Mouse (Mus musculus): ENCODE results near the gene Ahnak2. TPM values are rescaled to one million over a fixed set of nuclear protein-coding genes. Genes with fewer than 3 reads are reported as not detected.

Gene Ahnak2
- polyA plus RNA-seq, 1 experiment from 2014 or later: 0.79 TPM

GRCm38 (mm10) chr12:112772306-112772705, 30.2 kb downstream of the Ahnak2 start:
- 85% methylated on average over 14 of the region's 14 CpGs for WGBS (ENCODE audit: insufficient replicate concordance)
- no peaks in the 10 kb centered on the region for H3K36me3 ChIP-seq (ENCODE audit: control insufficient read depth, insufficient read depth, low read length)

DNA sequence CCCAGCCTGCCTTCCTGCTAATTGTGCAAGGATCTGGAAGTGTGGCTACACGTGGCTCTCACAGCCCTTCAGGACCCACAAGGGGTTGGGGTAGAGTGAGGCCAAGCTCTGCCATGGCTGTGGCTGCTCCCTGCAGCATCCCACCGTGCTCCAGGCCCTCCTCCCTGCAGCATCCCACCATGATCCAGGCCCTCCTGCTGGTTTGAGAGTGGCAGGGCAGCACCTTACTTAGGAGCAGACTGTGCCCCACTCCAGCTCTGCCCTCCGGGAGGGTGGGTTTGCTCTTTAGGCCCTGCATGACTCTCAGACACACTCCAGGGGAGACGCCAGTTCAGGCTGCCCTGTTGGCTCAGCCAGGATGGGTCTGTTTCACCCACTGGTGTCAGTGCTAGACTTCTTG, 32.1 kb downstream of the Ahnak2 start:
- ATAC-seq (replicated peaks; ENCODE audit: insufficient number of reproducible peaks, low FRiP score, low TSS enrichment): no peak
- no peak overlapping the region for H3K27ac ChIP-seq (ENCODE audit: low read depth, low read length)
- no peaks in the 10 kb centered on the region; the same call in 1 of the 2 replicates for H3K27me3 ChIP-seq (ENCODE audit: control insufficient read depth, insufficient read depth, low read length)
- no peak overlapping the region for H3K4me3 ChIP-seq (ENCODE audit: low read depth, low read length)
- H3K9me3 ChIP-seq (replicated peaks; ENCODE audit: control insufficient read depth, low read length): no peaks in the 10 kb centered on the region
- H3K9ac ChIP-seq (ENCODE audit: low read depth, low read length): no peak overlapping the region
- H3K4me2 ChIP-seq: no peak overlapping the region
- 75% methylated on average over 4 of the region's 4 CpGs for WGBS (ENCODE audit: insufficient replicate concordance)
- 0 out of 2 replicates have a peak, but pooled peaks cover 9% of the 10 kb centered on the region for H3K4me1 ChIP-seq (ENCODE audit: control insufficient read depth, insufficient read depth, low read length)
- no peaks in the 10 kb centered on the region for H3K36me3 ChIP-seq (ENCODE audit: control insufficient read depth, insufficient read depth, low read length)

More at GRCm38 (mm10) chr12:112772306-112772705, 30.2 kb downstream of the Ahnak2 start:
- Histone ChIP-seq H3K9me3 (replicated peaks; ENCODE audit: control insufficient read depth, low read length) (no peaks in the 10 kb centered on the region), H3K9ac (ENCODE audit: low read depth, low read length) (no peak overlapping the region), H3K4me2 (no peak overlapping the region), H3K4me3 (ENCODE audit: low read depth, low read length) (no peak overlapping the region), H3K27ac (ENCODE audit: low read depth, low read length) (no peak overlapping the region), H3K27me3 (ENCODE audit: control insufficient read depth, insufficient read depth, low read length) (no peaks in the 10 kb centered on the region; the same call in 1 of the 2 replicates), H3K4me1 (ENCODE audit: control insufficient read depth, insufficient read depth, low read length) (0 out of 2 replicates have a peak, but pooled peaks cover 9% of the 10 kb centered on the region)
- no peak for ATAC-seq (replicated peaks; ENCODE audit: insufficient number of reproducible peaks, low FRiP score, low TSS enrichment)

- Histone ChIP-seq H3K4me1 (ENCODE audit: control insufficient read depth, insufficient read depth, low read length) (0 out of 2 replicates have a peak, but pooled peaks cover 9% of the 10 kb centered on the region), H3K36me3 (ENCODE audit: control insufficient read depth, insufficient read depth, low read length) (no peaks in the 10 kb centered on the region), H3K27me3 (ENCODE audit: control insufficient read depth, insufficient read depth, low read length) (no peaks in the 10 kb centered on the region; the same call in 1 of the 2 replicates), H3K27ac (ENCODE audit: low read depth, low read length) (no peak overlapping the region), H3K9ac (ENCODE audit: low read depth, low read length) (no peak overlapping the region), H3K4me2 (no peak overlapping the region), H3K4me3 (ENCODE audit: low read depth, low read length) (no peak overlapping the region), H3K9me3 (replicated peaks; ENCODE audit: control insufficient read depth, low read length) (no peaks in the 10 kb centered on the region)
- 65% methylated on average over 2 of the region's 2 CpGs for WGBS (ENCODE audit: insufficient replicate concordance)
- no peak for ATAC-seq (replicated peaks; ENCODE audit: insufficient number of reproducible peaks, low FRiP score, low TSS enrichment)
Measured at GRCm38 (mm10) chr12:112769751-112770150, 32.7 kb downstream of the Ahnak2 start.

- Histone ChIP-seq H3K9me3 (replicated peaks; ENCODE audit: control insufficient read depth, low read length) (no peaks in the 10 kb centered on the region), H3K4me2 (no peak overlapping the region; the same call in 1 of the 2 replicates), H3K4me3 (ENCODE audit: low read depth, low read length) (no peak overlapping the region), H3K27ac (ENCODE audit: low read depth, low read length) (peak overlapping the region; percentile 31; the same call in 1 of the 2 replicates), H3K36me3 (ENCODE audit: control insufficient read depth, insufficient read depth, low read length) (no peaks in the 10 kb centered on the region), H3K4me1 (ENCODE audit: control insufficient read depth, insufficient read depth, low read length) (0 out of 2 replicates have a peak, but pooled peaks cover 9% of the 10 kb centered on the region), H3K9ac (ENCODE audit: low read depth, low read length) (no peak overlapping the region), H3K27me3 (ENCODE audit: control insufficient read depth, insufficient read depth, low read length) (no peaks in the 10 kb centered on the region; the same call in 1 of the 2 replicates)
- no peak for ATAC-seq (replicated peaks; ENCODE audit: insufficient number of reproducible peaks, low FRiP score, low TSS enrichment)
- 80% methylated on average over 6 of the region's 6 CpGs for WGBS (ENCODE audit: insufficient replicate concordance)
Measured at GRCm38 (mm10) chr12:112769031-112769430, 33.4 kb downstream of the Ahnak2 start.

DNA sequence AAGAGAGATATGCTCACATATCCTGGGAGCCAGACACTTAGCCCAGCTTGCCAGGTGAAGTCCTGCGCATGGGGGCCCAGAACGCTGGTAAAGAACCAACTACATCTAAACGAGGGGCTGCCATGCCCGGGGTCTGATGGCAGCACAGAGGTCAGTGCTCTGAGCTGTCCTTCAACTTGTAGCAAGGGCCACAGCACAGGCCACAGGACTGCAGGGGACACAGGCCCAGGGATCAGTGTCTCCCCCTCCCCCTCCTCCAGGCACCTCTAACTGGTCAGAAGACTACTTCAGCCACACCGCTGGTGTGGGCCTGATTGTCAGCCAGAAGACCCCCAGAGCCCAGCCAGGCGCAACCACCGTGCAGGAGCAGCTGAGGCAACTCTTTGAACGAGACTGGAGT, 34.3 kb downstream of the Ahnak2 start:
- no peak overlapping the region for H3K4me2 ChIP-seq
- WGBS (ENCODE audit: insufficient replicate concordance): 75% methylated on average over 8 of the region's 8 CpGs
- H3K4me3 ChIP-seq (ENCODE audit: low read depth, low read length): no peak overlapping the region
- H3K36me3 ChIP-seq (ENCODE audit: control insufficient read depth, insufficient read depth, low read length): no peaks in the 10 kb centered on the region
- H3K27ac ChIP-seq (ENCODE audit: low read depth, low read length): no peak overlapping the region
- no peak for ATAC-seq (replicated peaks; ENCODE audit: insufficient number of reproducible peaks, low FRiP score, low TSS enrichment)
- no peaks in the 10 kb centered on the region; the same call in 1 of the 2 replicates for H3K27me3 ChIP-seq (ENCODE audit: control insufficient read depth, insufficient read depth, low read length)
- 0 out of 2 replicates have a peak, but pooled peaks cover 7% of the 10 kb centered on the region for H3K4me1 ChIP-seq (ENCODE audit: control insufficient read depth, insufficient read depth, low read length)
- no peak overlapping the region for H3K9ac ChIP-seq (ENCODE audit: low read depth, low read length)
- H3K9me3 ChIP-seq (replicated peaks; ENCODE audit: control insufficient read depth, low read length): no peaks in the 10 kb centered on the region

- ATAC-seq (replicated peaks; ENCODE audit: insufficient number of reproducible peaks, low FRiP score, low TSS enrichment): no peak
- no peaks in the 10 kb centered on the region for H3K36me3 ChIP-seq (ENCODE audit: control insufficient read depth, insufficient read depth, low read length)
- WGBS (ENCODE audit: insufficient replicate concordance): 88% methylated on average over 16 of the region's 16 CpGs
- no peak overlapping the region for H3K27ac ChIP-seq (ENCODE audit: low read depth, low read length)
- no peaks in the 10 kb centered on the region; the same call in 1 of the 2 replicates for H3K27me3 ChIP-seq (ENCODE audit: control insufficient read depth, insufficient read depth, low read length)
- no peak overlapping the region for H3K4me2 ChIP-seq
- no peak overlapping the region for H3K9ac ChIP-seq (ENCODE audit: low read depth, low read length)
- no peak overlapping the region for H3K4me3 ChIP-seq (ENCODE audit: low read depth, low read length)
- H3K4me1 ChIP-seq (ENCODE audit: control insufficient read depth, insufficient read depth, low read length): 0 out of 2 replicates have a peak, but pooled peaks cover 5% of the 10 kb centered on the region
- no peaks in the 10 kb centered on the region for H3K9me3 ChIP-seq (replicated peaks; ENCODE audit: control insufficient read depth, low read length)
Measured at GRCm38 (mm10) chr12:112767036-112767890, 35.2 kb downstream of the Ahnak2 start.

DNA sequence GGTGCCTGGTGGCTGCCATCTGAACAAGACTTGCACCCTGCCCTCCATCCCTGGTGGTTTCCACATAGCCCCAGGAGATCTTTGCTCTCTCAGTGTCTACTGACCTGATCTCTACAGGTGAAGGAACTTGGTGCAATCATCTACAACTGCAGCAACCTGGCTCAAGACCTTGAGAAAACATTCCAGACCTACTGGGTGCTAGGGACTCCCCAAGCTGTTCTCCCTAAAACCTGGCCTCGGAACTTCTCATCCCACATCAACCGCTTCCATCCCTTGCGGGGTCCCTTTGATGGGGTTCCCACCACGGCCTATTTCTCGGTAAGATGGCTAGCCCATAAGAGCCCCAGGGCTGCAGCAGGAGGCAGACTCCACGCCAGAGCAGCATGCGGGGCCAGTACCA, 35.9 kb downstream of the Ahnak2 start:
- no peaks in the 10 kb centered on the region for H3K9me3 ChIP-seq (replicated peaks; ENCODE audit: control insufficient read depth, low read length)
- 89% methylated on average over 7 of the region's 7 CpGs for WGBS (ENCODE audit: insufficient replicate concordance)
- H3K9ac ChIP-seq (ENCODE audit: low read depth, low read length): no peak overlapping the region
- H3K4me2 ChIP-seq: no peak overlapping the region
- H3K4me3 ChIP-seq (ENCODE audit: low read depth, low read length): no peak overlapping the region
- no peaks in the 10 kb centered on the region; the same call in 1 of the 2 replicates for H3K27me3 ChIP-seq (ENCODE audit: control insufficient read depth, insufficient read depth, low read length)
- no peak for ATAC-seq (replicated peaks; ENCODE audit: insufficient number of reproducible peaks, low FRiP score, low TSS enrichment)
- no peak overlapping the region for H3K27ac ChIP-seq (ENCODE audit: low read depth, low read length)
- H3K4me1 ChIP-seq (ENCODE audit: control insufficient read depth, insufficient read depth, low read length): 0 out of 2 replicates have a peak, but pooled peaks cover 5% of the 10 kb centered on the region
- no peaks in the 10 kb centered on the region for H3K36me3 ChIP-seq (ENCODE audit: control insufficient read depth, insufficient read depth, low read length)

- no peaks in the 10 kb centered on the region for H3K36me3 ChIP-seq (ENCODE audit: control insufficient read depth, insufficient read depth, low read length)
- H3K4me3 ChIP-seq (ENCODE audit: low read depth, low read length): no peak overlapping the region
- 83% methylated on average over 7 of the region's 7 CpGs for WGBS (ENCODE audit: insufficient replicate concordance)
- H3K4me1 ChIP-seq (ENCODE audit: control insufficient read depth, insufficient read depth, low read length): 0 out of 2 replicates have a peak, but pooled peaks cover 5% of the 10 kb centered on the region
- ATAC-seq (replicated peaks; ENCODE audit: insufficient number of reproducible peaks, low FRiP score, low TSS enrichment): no peak
- H3K9me3 ChIP-seq (replicated peaks; ENCODE audit: control insufficient read depth, low read length): no peaks in the 10 kb centered on the region
- H3K27me3 ChIP-seq (ENCODE audit: control insufficient read depth, insufficient read depth, low read length): no peaks in the 10 kb centered on the region
- H3K9ac ChIP-seq (ENCODE audit: low read depth, low read length): no peak overlapping the region
- no peak overlapping the region for H3K4me2 ChIP-seq
- no peak overlapping the region for H3K27ac ChIP-seq (ENCODE audit: low read depth, low read length)
Measured at GRCm38 (mm10) chr12:112764991-112765390, 37.5 kb downstream of the Ahnak2 start.
